ENCODE assay signal across 22 mouse cellular contexts in genomic region chr9:122336677-122337076, GRCm38 (mm10). TPM values are rescaled to one million over a fixed set of nuclear protein-coding genes. Genes with fewer than 3 reads are reported as not detected.
DNase-seq lines count a peak whose midpoint lies in the region; ATAC-seq and TF ChIP-seq lines count a peak whose summit lies in the region.
"Had no signal": no experiment of that assay in that cellular context is flagged by ENCODE, and none has a peak within 500 bp of the region (broad histone marks: within the 10 kb centered on the region; RNA-seq: fewer than 3 reads in every experiment).

No protein-coding gene starts in this region.

- DNase-seq in gastrocnemius, postnatal 25 days, result peak; percentile 9
- DNase-seq in gastrocnemius, postnatal 4 days (ENCODE audit: low spot score in 2 of 2), result no peak
- DNase-seq in liver, adult 2 months (ENCODE audit: extremely low read depth, low read depth, low spot score), result peak; percentile 56
- no peak for DNase-seq in liver, postnatal 0 days
- DNase-seq in brain, adult 2 months (ENCODE audit: low read depth, low spot score), result peak; percentile 61
- no peak for DNase-seq in neural tube, embryonic 10.5 days (ENCODE audit: extremely low spot score, low spot score)
- no peak for DNase-seq in cerebellum, adult 11-12 months
- DNase-seq: B cell, adult 2 months; cerebellum, adult 9-11 months; embryo, embryonic 11 days; heart, postnatal 4 days; lung, postnatal 14 days; right cerebral cortex, postnatal 25 days had no signal

- H3K4me2 ChIP-seq in liver, postnatal 0 days (ENCODE audit: low read depth, low read length), result no peak overlapping the region
- H3K4me2 ChIP-seq: forebrain, embryonic 15.5 days; heart, embryonic 15.5 days; limb, embryonic 12.5 days had no signal

- H3K27ac ChIP-seq in liver, adult 2 months (replicated peaks; ENCODE audit: insufficient read depth, low read depth, low read length), result no peak overlapping the region
- no peak overlapping the region for H3K27ac ChIP-seq in liver, postnatal 0 days (ENCODE audit: low read depth)
- H3K27ac ChIP-seq: forebrain, embryonic 15.5 days; heart, embryonic 15.5 days; hindbrain, postnatal 0 days; kidney, postnatal 0 days; limb, embryonic 12.5 days; liver, embryonic 14.5 days; stomach, postnatal 0 days had no signal

- ATAC-seq in liver, postnatal 0 days, result no peak
- ATAC-seq in megakaryocyte, adult 5-6 weeks (ENCODE audit: poor library complexity, severe bottlenecking), result peak; percentile 71
- ATAC-seq: forebrain, embryonic 15.5 days; hindbrain, postnatal 0 days had no signal

- no peak for TF ChIP-seq POLR2A in liver, adult 2 months (IDR thresholded peaks at IDR 0.05; ENCODE audit: extremely low read depth, insufficient read depth, low read length)

- WGBS in liver, adult 2 months, result 38% methylated on average over 2 of the region's 2 CpGs
- 29% methylated on average over 2 of the region's 2 CpGs for WGBS in liver, postnatal 0 days (ENCODE audit: insufficient replicate concordance)

- no peaks in the 10 kb centered on the region for H3K27me3 ChIP-seq in liver, adult 2 months (ENCODE audit: control insufficient read depth, insufficient read depth, low read length)
- no peaks in the 10 kb centered on the region for H3K27me3 ChIP-seq in liver, postnatal 0 days (ENCODE audit: insufficient read depth, low read length)
- H3K27me3 ChIP-seq: forebrain, embryonic 15.5 days; heart, embryonic 15.5 days; limb, embryonic 12.5 days had no signal

- no peaks in the 10 kb centered on the region for H3K36me3 ChIP-seq in liver, adult 2 months (ENCODE audit: control insufficient read depth, insufficient read depth, low read length)
- no peaks in the 10 kb centered on the region for H3K36me3 ChIP-seq in liver, postnatal 0 days (replicated peaks; ENCODE audit: insufficient read depth, low read length)
- H3K36me3 ChIP-seq: forebrain, embryonic 15.5 days; heart, embryonic 15.5 days; limb, embryonic 12.5 days; midbrain, embryonic 10.5 days had no signal

- no peak for TF ChIP-seq EP300 in liver, postnatal 0 days (IDR thresholded peaks at IDR 0.05; ENCODE audit: low read depth)

- H3K4me1 ChIP-seq in liver, adult 2 months (ENCODE audit: control insufficient read depth, insufficient read depth, low read length), result peaks cover 4% of the 10 kb centered on the region; the same call in 1 of the 2 replicates
- H3K4me1 ChIP-seq in liver, postnatal 0 days (ENCODE audit: insufficient read depth), result peaks cover 7% of the 10 kb centered on the region
- H3K4me1 ChIP-seq: forebrain, embryonic 15.5 days; heart, embryonic 15.5 days; limb, embryonic 12.5 days had no signal

- TF ChIP-seq CTCF in liver, adult 2 months (IDR thresholded peaks at IDR 0.05; ENCODE audit: low read depth, low read length), result no peak
- no peak for TF ChIP-seq CTCF in liver, postnatal 0 days (IDR thresholded peaks at IDR 0.05; ENCODE audit: low read depth)

- H3K9ac ChIP-seq in liver, adult 2 months (ENCODE audit: low read depth, low read length), result no peak overlapping the region
- no peak overlapping the region for H3K9ac ChIP-seq in liver, postnatal 0 days (replicated peaks)
- H3K9ac ChIP-seq: forebrain, embryonic 15.5 days; heart, embryonic 15.5 days; limb, embryonic 12.5 days; liver, embryonic 14.5 days had no signal

- no peak overlapping the region for H3K4me3 ChIP-seq in liver, adult 2 months (ENCODE audit: insufficient read depth, low read depth, low read length)
- no peak overlapping the region for H3K4me3 ChIP-seq in liver, postnatal 0 days (ENCODE audit: low read depth, low read length)
- H3K4me3 ChIP-seq: forebrain, embryonic 15.5 days; heart, embryonic 15.5 days; limb, embryonic 12.5 days; midbrain, embryonic 10.5 days had no signal

- no peaks in the 10 kb centered on the region for H3K9me3 ChIP-seq in liver, postnatal 0 days (ENCODE audit: low read length)
- H3K9me3 ChIP-seq: forebrain, embryonic 15.5 days; heart, embryonic 15.5 days; limb, embryonic 12.5 days; midbrain, embryonic 10.5 days had no signal

- no peaks in the 10 kb centered on the region for H3K79me2 ChIP-seq in liver, adult 2 months (ENCODE audit: control insufficient read depth, insufficient read depth, low read length)

RNA-seq across cellular contexts. Expression of gene Abhd5, which starts 14.7 kb away (rescaled TPM):
- 10 to 100 TPM; 31.7 to 43.5 TPM for total RNA-seq in gastrocnemius, postnatal 25 days (2021)
- 10 to 100 TPM; 26.3 to 26.4 TPM for total RNA-seq in gastrocnemius, postnatal 4 days (2021)
- 19.5 and 20.3 TPM in 2 replicates for total RNA-seq in liver, adult 2 months (2014; rRNA removed)
- polyA plus RNA-seq in liver, adult 2 months (2012; rRNA removed), result 15.9 and 17.3 TPM in 2 replicates
- polyA plus RNA-seq in liver, postnatal 0 days (2015; fragmentation: Nextera tagmentation; extraction: Ambion mirVana), result 22.3 and 25.4 TPM in 2 replicates
- total RNA-seq in megakaryocyte, adult 5-6 weeks (2015), result 83.7 and 84.1 TPM in 2 replicates
- total RNA-seq in megakaryocyte, adult 5-6 weeks (2017), result 87.0 and 93.8 TPM in 2 replicates

RNA-seq across cellular contexts. Expression of gene Ano10, which starts 42.5 kb away (rescaled TPM):
- total RNA-seq in gastrocnemius, postnatal 25 days (2021), result 10 to 100 TPM; 36.6 to 43.5 TPM
- 10 to 100 TPM; 55.9 to 57.0 TPM for total RNA-seq in gastrocnemius, postnatal 4 days (2021)
- total RNA-seq in liver, adult 2 months (2014; rRNA removed), result 12.2 and 13.0 TPM in 2 replicates
- polyA plus RNA-seq in liver, adult 2 months (2012; rRNA removed), result 12.5 and 13.5 TPM in 2 replicates
- 13.7 and 14.2 TPM in 2 replicates for polyA plus RNA-seq in liver, postnatal 0 days (2015; fragmentation: Nextera tagmentation; extraction: Ambion mirVana)
- 33.1 and 40.9 TPM in 2 replicates for total RNA-seq in megakaryocyte, adult 5-6 weeks (2015)
- 17.1 and 32.8 TPM in 2 replicates for total RNA-seq in megakaryocyte, adult 5-6 weeks (2017)

Comparison
In these comparisons a context has a peak if more than half of its experiments do, and no peak if none do; other contexts are left out.
1. DNase-seq: peak in gastrocnemius, postnatal 25 days (single experiment), liver, adult 2 months (single experiment) and brain, adult 2 months (single experiment); none in gastrocnemius, postnatal 4 days (0 of 2), liver, postnatal 0 days (single experiment), neural tube, embryonic 10.5 days (single experiment) and cerebellum, adult 11-12 months (single experiment).